8 mouse cellular contexts compared by ENCODE assay signal in genomic region chr6:86209133-86210016, GRCm38 (mm10). TPM values are rescaled to one million over a fixed set of nuclear protein-coding genes. Genes with fewer than 3 reads are reported as not detected.
A peak's percentile ranks its signal among the peaks of the same experiment; 100 is the strongest.
DNase-seq lines count a peak whose midpoint lies in the region; ATAC-seq and TF ChIP-seq lines count a peak whose summit lies in the region.

No protein-coding gene starts in this region.

- peak overlapping the region; percentile 25; the same call in 1 of the 2 replicates for H3K4me3 ChIP-seq in heart, embryonic 16.5 days (ENCODE audit: low read length)
- H3K4me3 ChIP-seq in neural tube, embryonic 13.5 days = no peak overlapping the region
- no peak overlapping the region for H3K4me3 ChIP-seq in limb, embryonic 14.5 days (replicated peaks; ENCODE audit: low read length)

- TF ChIP-seq POLR2A in limb, embryonic 14.5 days (IDR thresholded peaks at IDR 0.05; ENCODE audit: borderline replicate concordance, extremely low read depth, insufficient read depth, insufficient read length) = no peak

- no peaks in the 10 kb centered on the region for H3K27me3 ChIP-seq in heart, embryonic 16.5 days (ENCODE audit: control insufficient read depth, insufficient read depth, low read length)
- no peaks in the 10 kb centered on the region for H3K27me3 ChIP-seq in neural tube, embryonic 13.5 days
- no peaks in the 10 kb centered on the region for H3K27me3 ChIP-seq in limb, embryonic 14.5 days (ENCODE audit: control insufficient read depth, insufficient read depth, low read length)

- DNase-seq in heart, postnatal 10 days = no peak
- DNase-seq in neural tube, embryonic 10.5 days (ENCODE audit: extremely low spot score, low spot score) = no peak
- DNase-seq in limb, embryonic 14.5 days (ENCODE audit: low spot score) = no peak
- DNase-seq in yolk sac, embryonic 10.5 days (ENCODE audit: low spot score) = peak; percentile 26
- DNase-seq in cerebellum, postnatal 10 days = no peak
- DNase-seq in B cell, adult 2 months = no peak

- no peaks in the 10 kb centered on the region for H3K9me3 ChIP-seq in heart, embryonic 16.5 days (replicated peaks; ENCODE audit: control insufficient read depth, low read length)
- no peaks in the 10 kb centered on the region for H3K9me3 ChIP-seq in neural tube, embryonic 13.5 days
- no peaks in the 10 kb centered on the region for H3K9me3 ChIP-seq in limb, embryonic 14.5 days (ENCODE audit: control insufficient read depth, low read length)

- WGBS in heart, embryonic 16.5 days = 33% methylated on average over 17 of the region's 17 CpGs
- 46% methylated on average over 17 of the region's 17 CpGs for WGBS in neural tube, embryonic 13.5 days
- WGBS in limb, embryonic 14.5 days = 34% methylated on average over 17 of the region's 17 CpGs

- H3K27ac ChIP-seq in heart, embryonic 16.5 days (ENCODE audit: low read length) = peak overlapping the region; percentile 21; the same call in 1 of the 2 replicates
- no peak overlapping the region for H3K27ac ChIP-seq in neural tube, embryonic 13.5 days (replicated peaks)
- H3K27ac ChIP-seq in limb, embryonic 14.5 days (replicated peaks; ENCODE audit: low read depth, low read length) = no peak overlapping the region

- peak overlapping the region; percentile 48 for H3K4me2 ChIP-seq in heart, embryonic 16.5 days (ENCODE audit: low read depth, low read length)
- H3K4me2 ChIP-seq in neural tube, embryonic 13.5 days = peak overlapping the region; percentile 18
- peak overlapping the region; percentile 3; the same call in 1 of the 2 replicates for H3K4me2 ChIP-seq in limb, embryonic 14.5 days (replicated peaks; ENCODE audit: low read depth, low read length, severe bottlenecking)

- no peak for ATAC-seq in heart, embryonic 16.5 days (replicated peaks; ENCODE audit: extremely low read depth, insufficient read depth, low FRiP score)
- no peak for ATAC-seq in neural tube, embryonic 13.5 days (ENCODE audit: low read depth)
- no peak for ATAC-seq in limb, embryonic 14.5 days (ENCODE audit: low FRiP score, low read depth)

- intact Hi-C loops in heart, postnatal 10 days (cut with DNase I) = no loop called here

- H3K4me1 ChIP-seq in heart, embryonic 16.5 days (ENCODE audit: control insufficient read depth, insufficient read depth, low read length) = peaks cover 11% of the 10 kb centered on the region
- 0 out of 2 replicates have a peak, but pooled peaks cover 6% of the 10 kb centered on the region for H3K4me1 ChIP-seq in neural tube, embryonic 13.5 days (replicated peaks)
- peaks cover 9% of the 10 kb centered on the region; the same call in 1 of the 2 replicates for H3K4me1 ChIP-seq in limb, embryonic 14.5 days (ENCODE audit: control insufficient read depth, insufficient read depth, low read length)

- H3K36me3 ChIP-seq in heart, embryonic 16.5 days (ENCODE audit: control insufficient read depth, insufficient read depth) = no peaks in the 10 kb centered on the region
- no peaks in the 10 kb centered on the region for H3K36me3 ChIP-seq in neural tube, embryonic 13.5 days
- no peaks in the 10 kb centered on the region for H3K36me3 ChIP-seq in limb, embryonic 14.5 days (ENCODE audit: control insufficient read depth, insufficient read depth, low read length)

- H3K9ac ChIP-seq in heart, embryonic 16.5 days (ENCODE audit: low read length) = peak overlapping the region; percentile 7; the same call in 1 of the 2 replicates
- H3K9ac ChIP-seq in neural tube, embryonic 13.5 days = no peak overlapping the region
- H3K9ac ChIP-seq in limb, embryonic 14.5 days (ENCODE audit: low read depth, low read length, severe bottlenecking) = no peak overlapping the region

RNA-seq across cellular contexts. Expression of gene Tgfa, which starts 14.4 kb away (rescaled TPM):
- polyA plus RNA-seq in heart, embryonic 16.5 days (2015; fragmentation: Nextera tagmentation; extraction: Ambion mirVana) = 2.5 and 2.7 TPM in 2 replicates
- total RNA-seq in heart, postnatal 10 days (2021) = 1 to 10 TPM; 1.5 to 2.1 TPM
- polyA plus RNA-seq in neural tube, embryonic 13.5 days (2015; fragmentation: Nextera tagmentation; extraction: Ambion mirVana) = 9.7 and 10.2 TPM in 2 replicates
- polyA plus RNA-seq in limb, embryonic 14.5 days (2012; rRNA removed) = 2.7 and 3.8 TPM in 2 replicates
- 3.1 and 3.3 TPM in 2 replicates for polyA plus RNA-seq in limb, embryonic 14.5 days (2014; fragmentation: Nextera tagmentation; extraction: Ambion mirVana)
